Mouse (Mus musculus): ENCODE measurements at regions not wholly inside any gene's neighbourhood (a gene's known extent, or its start where the extent isn't known, plus 50 kb on each side); places are given as distances from the start of the nearest gene placed in this dataset.

DNA sequence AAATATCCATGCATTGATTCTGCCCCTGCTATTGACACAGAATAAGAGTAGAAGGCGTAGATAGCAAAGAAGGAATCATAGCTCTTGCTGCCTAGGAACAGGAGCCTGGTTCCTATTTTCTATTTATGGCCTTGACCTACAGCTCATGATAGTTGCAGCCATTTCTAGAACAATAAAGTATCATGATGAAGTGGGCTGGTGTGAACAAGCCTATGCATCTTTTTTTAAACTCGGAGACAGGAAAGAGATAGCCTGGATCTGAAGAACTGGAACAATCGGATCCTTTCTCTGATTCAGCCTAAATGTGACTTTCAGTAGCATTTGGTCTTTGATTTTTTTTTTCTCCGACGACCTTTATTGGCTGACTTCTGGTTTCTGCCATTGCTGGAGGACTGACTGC lies 541.4 kb downstream of the Galc start:
- no peak for DNase-seq (ENCODE audit: low read depth, low spot score)

All from 3T3-L1 (cell line).